Mouse (Mus musculus): ENCODE measurements at regions not wholly inside any gene's neighbourhood (a gene's known extent, or its start where the extent isn't known, plus 50 kb on each side); places are given as distances from the start of the nearest gene placed in this dataset.

DNA sequence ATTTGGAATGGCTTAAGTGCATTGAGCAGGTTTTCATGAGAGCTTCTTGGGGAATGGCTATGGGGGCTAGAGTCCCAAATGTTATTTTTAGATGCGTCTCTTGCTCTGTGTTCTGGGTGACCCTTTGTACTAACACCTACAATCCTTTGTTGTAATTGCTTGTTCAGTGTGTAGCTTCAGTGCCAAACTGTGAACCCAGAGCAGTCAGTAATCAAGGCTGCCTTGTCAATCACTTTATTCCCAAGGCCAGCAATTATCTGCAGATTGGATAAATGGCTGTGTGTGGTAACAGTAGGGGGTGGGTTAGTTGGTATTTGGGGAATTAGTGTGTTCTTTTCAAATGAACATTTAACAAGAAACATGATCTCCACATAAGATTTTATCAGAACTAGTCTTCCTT lies 390.4 kb downstream of the Poteg start:
- Histone ChIP-seq H3K4me1 (ENCODE audit: control insufficient read depth in 1 of 2, insufficient read depth in 2 of 2) (no peaks in the 10 kb centered on the region), H3K9me3 (replicated peaks; ENCODE audit: low read length) (peaks cover 29% of the 10 kb centered on the region), H3K36me3 (replicated peaks in 1 of 2; ENCODE audit: control insufficient read depth in 1 of 2, insufficient read depth in 1 of 2, low read length in 1 of 2) (no peaks in the 10 kb centered on the region), H3K27me3 (replicated peaks) (no peaks in the 10 kb centered on the region), H3K9ac (ENCODE audit: insufficient read depth, low read depth) (no peak overlapping the region), H3K4me3 (replicated peaks in 1 of 3; ENCODE audit: low read depth in 2 of 3, low read length in 2 of 3, poor library complexity in 1 of 3) (no peak overlapping the region), H3K27ac (ENCODE audit: insufficient read depth, low read depth) (no peak overlapping the region), H3K79me2 (replicated peaks; ENCODE audit: control insufficient read depth, extremely low read depth, insufficient read depth, poor library complexity, severe bottlenecking) (no peaks in the 10 kb centered on the region), H3K4me2 (ENCODE audit: insufficient read depth, low read depth, poor library complexity, severe bottlenecking) (no peak overlapping the region)
- dilution Hi-C loops (cut with MboI; ENCODE audit: extremely low pct_ligation_motif_present, extremely low pct_unique_long_range_greater_than_20kb, low sequenced_read_pairs) (no loop called here), in situ Hi-C loops (cut with MboI; ENCODE audit: low pct_ligation_motif_present, low pct_unique_long_range_greater_than_20kb, low sequenced_read_pairs) (no loop called here)
- no peak for DNase-seq (ENCODE audit: extremely low read depth)
- TF ChIP-seq ELF1 (IDR thresholded peaks at IDR 0.05; ENCODE audit: low read depth, low read length): no peak
- no peak for TF ChIP-seq POLR2AphosphoS2 (IDR thresholded peaks at IDR 0.05; ENCODE audit: low read depth, low read length)
- TF ChIP-seq NELFE (IDR thresholded peaks at IDR 0.05; ENCODE audit: low read depth, low read length): no peak
- no peak for TF ChIP-seq MXI1 (IDR thresholded peaks at IDR 0.05; ENCODE audit: low read depth, low read length)
- no peak for TF ChIP-seq PAX5 (IDR thresholded peaks at IDR 0.05; ENCODE audit: low read length)
- TF ChIP-seq BHLHE40 (IDR thresholded peaks at IDR 0.05; ENCODE audit: low read depth, low read length): no peak
- no peak for TF ChIP-seq EP300 (IDR thresholded peaks at IDR 0.05; ENCODE audit: low read length)
- TF ChIP-seq E2F4 (IDR thresholded peaks at IDR 0.05; ENCODE audit: insufficient replicate concordance, low read depth, low read length): no peak
- TF ChIP-seq ZNF384 (IDR thresholded peaks at IDR 0.05; ENCODE audit: low read depth, low read length): no peak

DNA sequence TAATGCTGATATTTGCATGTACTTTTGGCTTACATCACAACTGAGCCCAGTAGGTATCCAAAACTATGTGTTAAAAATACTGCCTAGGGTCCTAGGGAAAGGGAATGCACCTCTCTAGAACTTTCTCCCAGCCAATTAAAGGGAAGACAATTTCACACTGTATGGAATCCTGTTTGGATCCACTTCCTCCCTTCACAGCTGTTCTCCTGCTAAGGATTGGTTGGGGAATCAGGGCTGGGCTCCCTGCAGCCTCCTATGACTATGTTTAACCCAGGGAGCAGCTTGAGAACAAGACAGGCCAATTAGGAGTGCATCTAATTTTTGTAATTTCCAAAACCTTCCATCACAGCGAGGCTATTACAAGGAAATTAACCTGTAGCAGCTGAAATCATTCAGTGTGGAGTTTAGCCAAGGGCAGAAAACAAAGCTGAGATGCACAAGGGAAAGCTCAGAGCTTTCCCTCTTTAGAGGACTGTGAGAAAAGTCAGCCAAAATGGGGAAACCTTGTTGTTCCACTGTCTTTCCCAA lies 419.1 kb downstream of the Poteg start:
- Histone ChIP-seq H3K36me3 (replicated peaks in 1 of 2; ENCODE audit: control insufficient read depth in 1 of 2, insufficient read depth in 1 of 2, low read length in 1 of 2) (no peaks in the 10 kb centered on the region), H3K79me2 (replicated peaks; ENCODE audit: control insufficient read depth, extremely low read depth, insufficient read depth, poor library complexity, severe bottlenecking) (no peaks in the 10 kb centered on the region), H3K27me3 (replicated peaks) (no peaks in the 10 kb centered on the region), H3K9ac (ENCODE audit: insufficient read depth, low read depth) (no peak overlapping the region), H3K9me3 (replicated peaks; ENCODE audit: low read length) (peaks cover 52% of the 10 kb centered on the region), H3K4me1 (ENCODE audit: control insufficient read depth in 1 of 2, insufficient read depth in 2 of 2) (no peaks in the 10 kb centered on the region), H3K4me3 (replicated peaks in 1 of 3; ENCODE audit: low read depth in 2 of 3, low read length in 2 of 3, poor library complexity in 1 of 3) (no peak overlapping the region), H3K4me2 (ENCODE audit: insufficient read depth, low read depth, poor library complexity, severe bottlenecking) (no peak overlapping the region), H3K27ac (ENCODE audit: insufficient read depth, low read depth) (no peak overlapping the region)
- TF ChIP-seq E2F4 (IDR thresholded peaks at IDR 0.05; ENCODE audit: insufficient replicate concordance, low read depth, low read length) (no peak), ELF1 (IDR thresholded peaks at IDR 0.05; ENCODE audit: low read depth, low read length) (no peak), ZMIZ1 (IDR thresholded peaks at IDR 0.05; ENCODE audit: low read depth, low read length) (no peak), RAD21 (IDR thresholded peaks at IDR 0.05; ENCODE audit: low read depth, low read length) (no peak), MXI1 (IDR thresholded peaks at IDR 0.05; ENCODE audit: low read depth, low read length) (no peak), USF1 (IDR thresholded peaks at IDR 0.05; ENCODE audit: low read depth, low read length) (no peak), UBTF (IDR thresholded peaks at IDR 0.05; ENCODE audit: low read depth, low read length) (no peak)
- DNase-seq (ENCODE audit: extremely low read depth): no peak
- in situ Hi-C loops (cut with MboI; ENCODE audit: low pct_ligation_motif_present, low pct_unique_long_range_greater_than_20kb, low sequenced_read_pairs) (no loop called here), dilution Hi-C loops (cut with MboI; ENCODE audit: extremely low pct_ligation_motif_present, extremely low pct_unique_long_range_greater_than_20kb, low sequenced_read_pairs) (no loop called here)

DNA sequence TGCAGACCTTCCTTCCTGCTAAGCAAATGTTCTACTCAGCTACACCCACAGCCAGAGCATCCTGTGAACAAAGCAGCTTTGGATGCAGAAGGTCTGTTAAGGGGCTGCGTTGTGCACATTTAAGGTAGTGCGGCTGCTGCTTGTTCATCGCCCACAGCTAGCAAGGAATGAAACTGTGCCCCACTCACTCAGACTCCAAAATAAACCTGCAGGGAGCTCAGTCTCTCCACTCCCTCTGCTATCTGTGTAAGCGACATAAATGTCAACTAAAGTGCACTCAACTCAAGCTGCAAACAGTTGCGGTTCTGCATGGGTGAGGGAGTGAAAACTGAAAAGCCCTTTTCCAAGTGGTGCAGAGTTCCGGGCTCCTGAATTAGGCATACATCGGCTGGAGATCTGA lies 421.1 kb downstream of the Poteg start:
- H3K9ac ChIP-seq (ENCODE audit: insufficient read depth, low read depth): no peak overlapping the region
- H3K4me3 ChIP-seq (replicated peaks in 1 of 3; ENCODE audit: low read depth in 2 of 3, low read length in 2 of 3, poor library complexity in 1 of 3): no peak overlapping the region
- H3K4me2 ChIP-seq (ENCODE audit: insufficient read depth, low read depth, poor library complexity, severe bottlenecking): no peak overlapping the region
- H3K27ac ChIP-seq (ENCODE audit: insufficient read depth, low read depth): no peak overlapping the region
- dilution Hi-C loops (cut with MboI; ENCODE audit: extremely low pct_ligation_motif_present, extremely low pct_unique_long_range_greater_than_20kb, low sequenced_read_pairs): no loop called here
- H3K9me3 ChIP-seq (replicated peaks; ENCODE audit: low read length): peaks cover 56% of the 10 kb centered on the region
- H3K4me1 ChIP-seq (ENCODE audit: control insufficient read depth in 1 of 2, insufficient read depth in 2 of 2): no peaks in the 10 kb centered on the region
- H3K79me2 ChIP-seq (replicated peaks; ENCODE audit: control insufficient read depth, extremely low read depth, insufficient read depth, poor library complexity, severe bottlenecking): no peaks in the 10 kb centered on the region
- H3K27me3 ChIP-seq (replicated peaks): no peaks in the 10 kb centered on the region
- TF ChIP-seq POLR2AphosphoS2 (IDR thresholded peaks at IDR 0.05; ENCODE audit: low read depth, low read length): no peak
- TF ChIP-seq ZKSCAN1 (IDR thresholded peaks at IDR 0.05; ENCODE audit: borderline replicate concordance, low read depth, low read length): no peak
- no peak for TF ChIP-seq ELF1 (IDR thresholded peaks at IDR 0.05; ENCODE audit: low read depth, low read length)
- TF ChIP-seq IRF4 (IDR thresholded peaks at IDR 0.05; ENCODE audit: low read depth, low read length): no peak
- TF ChIP-seq MAX (IDR thresholded peaks at IDR 0.05; ENCODE audit: low read length): no peak
- no peak for TF ChIP-seq ZMIZ1 (IDR thresholded peaks at IDR 0.05; ENCODE audit: low read depth, low read length)
- TF ChIP-seq JUN (IDR thresholded peaks at IDR 0.05; ENCODE audit: insufficient read depth, low read depth, low read length): no peak
- no peak for DNase-seq (ENCODE audit: extremely low read depth)
- no peaks in the 10 kb centered on the region for H3K36me3 ChIP-seq (replicated peaks in 1 of 2; ENCODE audit: control insufficient read depth in 1 of 2, insufficient read depth in 1 of 2, low read length in 1 of 2)
- in situ Hi-C loops (cut with MboI; ENCODE audit: low pct_ligation_motif_present, low pct_unique_long_range_greater_than_20kb, low sequenced_read_pairs): no loop called here
